Mouse (Mus musculus) 3T3-L1 (cell line): ENCODE measurements at regions not wholly inside any gene's neighbourhood (a gene's known extent, or its start where the extent isn't known, plus 50 kb on each side); places are given as distances from the start of the nearest gene placed in this dataset.
"Not testable (repeated sequence)": the region's sequence is repeated elsewhere in the genome, so short reads cannot be mapped to it uniquely, and the experiment has no call there.

Source experiments
- DNase-seq: peaks from one replicate; pipeline ENCODE4 v3.0.0-alpha.2; 2015; ENCODE audit warnings: low read depth, low spot score

DNA sequence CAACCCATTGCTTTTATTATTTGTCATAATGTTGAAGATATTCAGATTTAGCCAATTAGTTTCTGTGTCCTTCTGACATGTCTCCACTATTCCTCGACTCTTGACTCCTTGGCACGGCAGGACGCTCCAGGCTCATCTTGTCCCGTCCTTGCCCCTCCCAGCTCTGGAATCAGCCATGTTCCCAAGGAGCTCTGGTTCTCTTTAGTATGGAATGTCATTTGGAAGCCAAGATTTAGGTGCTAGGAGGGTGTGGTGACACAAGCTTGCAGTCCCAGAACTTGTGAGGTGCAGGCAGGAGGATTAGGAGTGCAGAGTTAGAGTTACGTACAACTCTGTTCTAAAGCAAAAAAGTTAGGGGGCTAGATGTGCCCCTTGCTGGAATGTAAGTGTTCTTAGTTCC, 166.9 kb upstream of the Klf4 start:
- no peak for DNase-seq

DNA sequence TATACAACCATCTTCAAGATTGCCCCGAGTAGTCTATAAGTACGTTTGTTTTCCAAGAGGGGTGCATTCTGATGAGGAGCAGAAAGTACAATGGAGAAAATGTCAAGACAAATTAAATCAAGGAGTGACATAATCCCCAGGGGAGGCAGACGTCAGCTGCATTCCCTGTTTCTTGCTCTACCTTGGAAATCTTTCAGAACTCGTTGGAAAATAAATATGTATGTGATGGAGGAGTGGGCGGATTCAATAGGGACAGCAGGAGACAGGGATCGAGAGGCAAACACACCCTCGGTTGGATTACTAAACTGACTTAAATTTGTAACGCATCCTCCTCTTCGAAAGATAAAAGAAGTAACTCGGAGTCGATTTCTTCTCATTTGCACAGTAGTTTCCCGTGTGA, 164.8 kb upstream of the Klf4 start:
- no peak for DNase-seq

DNA sequence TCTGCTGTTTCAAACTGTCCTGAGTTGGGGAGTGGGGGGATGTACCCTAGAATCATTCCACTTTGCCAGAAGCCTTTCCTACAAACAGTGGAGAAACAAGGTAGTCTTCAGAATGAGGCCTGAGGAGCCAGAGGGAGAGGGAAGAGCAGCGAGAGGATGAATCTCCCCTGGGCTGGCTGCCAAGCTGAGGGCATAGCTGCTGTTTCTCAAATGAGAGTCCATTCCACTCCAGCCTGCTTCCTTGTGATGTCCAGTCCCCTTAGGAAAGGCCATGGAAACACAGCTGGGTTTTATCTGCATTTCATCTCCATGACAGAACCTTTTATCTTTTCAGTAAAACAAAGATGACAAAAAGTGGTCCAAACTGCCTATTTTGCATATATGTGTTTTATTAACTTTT, 164.2 kb upstream of the Klf4 start:
- peak; percentile 64 for DNase-seq

DNA sequence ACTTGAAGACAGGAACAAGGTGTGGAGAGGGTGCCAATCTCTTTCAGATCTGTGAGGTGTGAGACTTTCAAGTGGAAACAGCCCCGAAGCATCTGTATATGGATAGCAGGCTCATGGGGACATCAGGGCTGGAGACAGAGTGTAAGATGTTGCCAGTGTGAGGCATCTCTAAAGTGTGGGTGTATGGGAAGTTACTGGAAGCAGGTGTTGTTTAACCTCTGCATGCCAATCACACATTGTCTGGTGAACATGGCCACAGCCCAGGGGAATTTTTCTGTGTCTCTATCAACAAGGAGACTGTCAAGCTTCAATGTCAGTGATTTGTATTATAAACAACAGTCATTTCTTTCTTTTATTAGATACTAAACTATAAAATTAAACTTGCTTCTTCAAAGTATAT, 163.0 kb upstream of the Klf4 start:
- DNase-seq, result no peak

DNA sequence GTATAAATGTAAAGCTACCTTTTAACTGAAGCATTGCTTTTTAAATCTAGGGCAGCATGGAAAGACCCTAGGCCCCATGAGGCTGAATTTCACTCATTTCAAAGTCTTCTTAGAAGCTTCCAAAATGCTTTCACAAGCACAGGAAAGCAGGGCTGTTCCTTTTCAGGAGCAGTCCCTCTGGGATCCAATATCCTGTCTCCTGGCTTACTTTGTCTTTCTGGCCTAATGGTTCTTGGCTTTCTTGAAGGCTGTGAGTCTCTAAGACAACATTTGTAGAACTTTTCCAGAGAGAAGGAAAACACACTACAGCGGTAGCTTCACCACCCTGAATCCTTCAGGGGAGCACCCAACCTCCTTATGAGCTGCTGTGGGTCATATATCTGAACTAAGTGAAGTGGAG, 157.2 kb upstream of the Klf4 start:
- no peak for DNase-seq

DNA sequence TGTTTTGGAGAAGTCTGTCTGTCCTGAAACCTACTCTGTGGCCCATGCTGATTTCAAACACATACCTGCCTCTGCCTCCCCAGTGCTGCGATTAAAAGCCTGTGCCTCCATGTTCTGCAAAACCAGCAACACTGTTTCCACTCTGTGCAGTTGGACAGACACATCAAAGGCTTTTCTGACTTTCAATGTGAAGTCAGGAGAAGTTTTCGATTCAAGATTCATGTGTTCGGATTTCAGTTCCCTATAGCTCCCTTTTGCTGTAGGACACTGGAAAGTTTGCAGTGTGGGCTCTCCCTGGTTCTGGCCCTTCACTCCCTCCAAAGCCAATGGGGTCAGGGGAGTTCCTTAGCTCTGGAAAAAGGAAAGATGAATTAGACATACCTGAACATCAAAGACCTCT, 154.5 kb upstream of the Klf4 start:
- DNase-seq, result no peak

DNA sequence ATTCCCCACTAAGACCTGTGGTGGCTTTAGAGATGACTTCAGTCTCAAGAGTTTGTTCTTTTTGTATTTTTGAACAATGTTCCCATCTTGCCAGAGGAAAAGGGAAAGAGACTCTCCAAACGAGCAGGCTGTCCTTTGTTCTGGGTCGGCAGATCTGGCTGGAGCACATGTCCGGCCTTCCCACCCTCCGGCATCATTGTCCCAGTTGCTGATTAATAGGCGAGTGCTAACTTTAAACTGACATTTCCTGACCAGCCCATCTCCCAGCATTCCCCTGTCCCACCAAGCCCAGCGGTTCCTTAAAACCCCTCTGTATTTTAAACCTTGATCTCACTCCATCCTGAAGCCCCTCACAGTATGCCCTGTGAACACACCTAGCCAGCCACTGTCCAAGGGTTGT, 140.0 kb upstream of the Klf4 start:
- DNase-seq, result no peak

DNA sequence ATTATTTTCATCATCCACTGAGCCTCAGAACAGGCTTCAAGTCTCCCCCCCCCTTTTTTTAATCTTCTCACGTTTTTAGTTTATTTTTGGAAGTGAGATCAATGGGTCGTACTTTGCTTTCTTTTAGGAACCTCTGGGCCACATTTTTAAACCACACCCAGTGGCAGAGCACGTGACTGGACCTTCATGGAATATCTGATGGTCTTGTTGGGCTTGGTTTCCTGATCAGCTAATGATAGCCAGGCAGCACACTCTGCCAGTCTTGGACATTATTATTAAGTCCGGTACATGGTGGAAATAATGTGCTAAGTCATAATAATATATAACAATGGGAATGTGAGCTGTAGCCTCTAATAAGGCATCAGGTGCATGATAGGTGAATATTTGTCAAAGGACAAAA, 138.0 kb upstream of the Klf4 start:
- DNase-seq, result no peak

DNA sequence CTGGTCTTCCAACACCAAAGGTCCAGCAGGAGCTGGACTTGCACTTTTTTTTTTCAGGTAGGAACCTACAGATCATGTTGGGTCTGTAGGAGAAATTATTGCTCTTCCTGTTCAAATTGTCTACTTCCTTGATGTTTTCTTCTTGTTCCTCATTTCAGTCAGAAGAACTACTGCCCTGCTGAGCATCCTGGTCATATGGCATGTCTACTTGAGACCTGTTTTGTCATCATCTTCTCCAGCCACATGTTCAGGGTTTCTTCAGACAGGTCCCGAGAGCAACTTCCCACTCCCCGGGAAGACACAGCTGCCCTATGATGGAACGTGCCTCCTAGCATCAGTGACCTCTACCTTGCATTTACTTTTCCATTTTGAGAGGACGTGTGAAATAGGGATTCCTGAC, 132.6 kb upstream of the Klf4 start:
- DNase-seq, result no peak

DNA sequence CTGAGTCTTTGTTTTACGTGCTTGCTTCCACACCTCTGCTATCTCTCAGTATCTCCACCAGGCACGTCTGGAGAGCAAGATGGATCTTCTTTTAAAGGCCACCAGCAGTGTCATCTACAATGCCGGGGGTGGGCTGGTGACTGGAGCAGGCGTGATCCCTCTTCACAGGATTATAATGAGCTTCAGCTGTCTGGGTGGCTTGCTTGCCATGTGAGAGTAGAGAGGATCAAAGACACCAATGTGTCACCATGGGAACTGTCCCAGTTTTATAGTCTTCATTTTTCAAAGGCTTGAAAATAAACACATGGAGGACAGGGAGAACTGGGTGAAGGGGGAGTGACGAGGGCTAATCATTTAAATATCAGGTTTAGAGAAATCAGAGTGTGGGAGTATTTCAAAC, 131.6 kb upstream of the Klf4 start:
- DNase-seq, result no peak

DNA sequence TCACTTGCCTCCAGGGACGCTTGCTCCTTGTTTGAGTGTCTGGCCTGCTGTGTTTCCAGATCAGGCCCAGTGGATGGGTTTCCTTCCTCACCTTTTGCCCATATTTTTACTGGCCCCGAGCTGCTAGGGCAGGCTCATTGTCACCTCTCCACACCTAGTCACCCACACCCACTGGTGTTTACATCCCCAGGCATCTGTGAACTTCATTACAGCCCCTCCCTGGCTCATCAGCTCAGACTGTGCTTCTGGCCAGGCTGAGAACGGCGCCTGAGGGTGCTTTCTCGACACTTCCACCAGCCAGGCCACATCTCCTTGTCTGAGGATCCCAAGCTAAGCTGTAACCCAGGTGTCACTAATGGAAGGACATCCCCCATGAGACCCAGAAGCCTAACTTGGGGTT, 129.8 kb upstream of the Klf4 start:
- no peak for DNase-seq

DNA sequence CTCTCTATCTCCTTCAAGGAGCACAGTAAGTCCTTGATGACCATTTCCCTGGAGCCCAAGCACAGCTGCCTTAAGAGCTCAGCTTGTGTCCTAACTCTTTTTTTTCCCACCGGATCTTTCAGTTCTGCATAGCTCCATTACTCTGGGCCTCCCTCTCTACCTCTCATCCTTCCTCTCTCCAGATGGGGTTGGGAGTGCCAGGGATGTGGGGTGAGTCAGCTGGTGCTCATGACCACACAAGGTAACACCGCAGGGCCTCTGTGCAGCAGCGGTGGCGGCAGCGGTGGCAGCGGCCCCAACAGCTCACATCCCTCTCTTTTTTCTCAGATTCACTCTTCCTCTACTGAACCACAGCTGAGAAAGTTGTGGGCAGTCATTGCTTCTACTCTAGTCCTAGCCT, 126.6 kb upstream of the Klf4 start:
- DNase-seq, result peak; percentile 60

DNA sequence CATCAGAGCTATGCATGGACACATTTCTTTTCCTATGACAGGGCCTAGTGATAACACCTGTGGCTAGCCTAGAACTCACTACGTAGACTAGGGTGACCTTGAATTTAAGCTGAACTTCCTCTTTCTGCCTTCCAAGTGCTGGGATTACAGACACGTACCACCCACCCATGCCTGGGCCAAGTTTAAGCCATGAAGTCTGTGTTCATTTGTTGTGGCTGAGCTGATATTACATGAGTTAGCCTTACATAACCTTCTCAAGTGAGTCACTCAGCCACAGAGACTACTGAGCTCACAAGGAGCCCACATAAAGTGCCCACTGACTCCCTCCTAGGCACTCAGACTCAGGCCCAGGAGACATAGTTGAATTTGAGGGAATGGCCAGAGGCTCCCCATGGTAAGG, 123.1 kb upstream of the Klf4 start:
- DNase-seq, result peak; percentile 45

DNA sequence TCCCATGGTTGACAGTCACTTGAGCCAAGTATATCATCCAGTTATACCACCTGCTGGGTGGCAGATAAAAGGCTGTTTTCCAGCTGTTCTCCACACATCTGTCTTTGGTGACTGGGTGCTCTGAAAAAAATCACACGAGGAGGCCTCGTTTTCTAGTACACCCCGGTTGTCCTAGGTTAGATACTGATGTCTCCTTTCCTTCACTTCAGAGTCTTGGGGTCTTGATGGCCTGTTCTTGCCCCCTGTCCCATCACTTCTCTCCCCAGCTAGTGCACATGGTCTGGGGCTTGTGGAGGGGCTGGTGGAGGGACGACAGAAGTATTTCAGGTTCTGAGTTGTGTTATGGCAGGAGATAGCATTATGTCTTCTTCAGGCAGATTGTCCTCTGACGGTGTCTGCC, 120.4 kb upstream of the Klf4 start:
- DNase-seq, result no peak

DNA sequence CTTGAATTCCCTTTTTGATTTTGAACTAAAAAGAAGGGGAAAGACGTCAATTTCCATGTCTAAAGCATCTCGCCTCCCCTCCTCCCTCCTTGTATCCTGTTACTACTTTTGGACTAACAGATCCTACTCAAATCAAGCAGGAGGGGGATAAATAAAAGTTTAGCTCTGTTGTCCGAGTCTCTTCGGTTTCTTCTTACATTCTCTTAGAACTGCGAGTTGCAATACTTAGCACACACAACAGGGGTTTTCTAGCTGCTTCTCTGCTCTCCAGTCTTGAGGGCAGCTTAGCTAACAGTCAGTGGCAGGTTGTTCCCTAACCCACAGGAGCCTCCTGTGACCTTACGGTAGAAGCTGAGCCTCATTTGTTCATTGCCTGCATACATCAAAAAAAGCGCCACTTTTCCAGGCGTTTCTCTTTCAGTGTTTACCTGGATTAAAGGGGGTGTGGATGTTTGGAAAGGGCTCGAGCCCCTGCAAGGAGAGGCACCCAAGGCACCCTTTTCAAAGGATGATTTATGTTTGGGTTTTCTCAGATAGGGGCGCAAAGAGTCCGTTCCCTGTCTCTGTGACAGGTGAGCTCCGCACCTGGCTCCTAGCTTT, 119.6 kb upstream of the Klf4 start:
- peak; percentile 72 for DNase-seq

DNA sequence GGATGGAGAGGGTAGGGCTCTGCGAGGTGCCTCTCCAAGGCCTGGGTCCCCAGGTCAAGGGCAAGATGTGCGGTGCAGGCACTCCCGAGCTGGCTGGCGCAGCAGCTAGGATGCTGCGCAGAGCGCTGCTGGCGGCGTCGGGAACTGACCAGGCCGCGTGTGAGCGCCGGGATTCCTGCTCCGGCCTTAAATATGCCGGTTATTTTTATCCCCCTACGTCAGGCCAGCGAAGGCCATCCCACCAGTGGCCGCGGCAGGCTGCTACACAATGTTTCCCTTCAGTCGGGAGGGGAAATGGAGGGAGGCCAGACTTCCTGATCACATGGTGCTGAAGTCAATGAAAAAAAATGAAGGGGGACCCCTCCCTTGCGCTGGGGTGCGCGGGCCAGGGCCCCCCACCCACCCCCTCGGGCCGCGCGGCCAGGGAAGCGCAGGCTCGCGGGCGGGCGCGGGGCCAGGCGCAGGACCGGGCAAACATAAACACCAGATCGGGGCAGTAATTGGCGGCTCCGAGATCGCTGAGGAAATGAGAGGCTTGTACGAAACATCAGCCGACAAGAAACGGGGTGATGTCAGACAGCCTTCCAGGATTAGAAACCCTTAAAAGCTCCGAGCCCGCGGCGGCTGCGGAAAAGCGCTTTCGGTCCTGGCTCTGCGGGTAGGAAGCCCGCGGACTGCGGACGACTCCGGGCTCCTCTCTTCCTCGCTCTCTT, 118.9 kb upstream of the Klf4 start:
- peak; percentile 89 for DNase-seq

DNA sequence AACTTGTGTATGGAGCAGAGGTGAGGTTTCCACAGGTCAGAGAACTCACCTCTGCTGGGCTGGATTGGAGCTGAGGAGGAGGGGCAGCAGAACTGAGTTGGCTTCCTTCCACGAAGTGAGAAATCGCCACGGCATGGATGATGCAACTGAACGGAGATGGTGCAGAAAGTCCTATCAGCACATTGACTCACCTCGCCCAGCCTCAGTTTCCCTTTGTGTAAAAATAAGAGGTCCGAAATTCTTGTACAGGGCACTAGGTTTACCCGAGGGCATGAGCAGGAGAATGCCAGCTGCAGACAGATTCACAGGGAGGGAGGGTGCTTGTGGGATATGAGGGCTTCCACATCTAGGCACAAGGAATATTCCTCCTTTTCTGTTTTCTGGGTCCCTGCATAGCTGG, 117.9 kb upstream of the Klf4 start:
- no peak for DNase-seq

DNA sequence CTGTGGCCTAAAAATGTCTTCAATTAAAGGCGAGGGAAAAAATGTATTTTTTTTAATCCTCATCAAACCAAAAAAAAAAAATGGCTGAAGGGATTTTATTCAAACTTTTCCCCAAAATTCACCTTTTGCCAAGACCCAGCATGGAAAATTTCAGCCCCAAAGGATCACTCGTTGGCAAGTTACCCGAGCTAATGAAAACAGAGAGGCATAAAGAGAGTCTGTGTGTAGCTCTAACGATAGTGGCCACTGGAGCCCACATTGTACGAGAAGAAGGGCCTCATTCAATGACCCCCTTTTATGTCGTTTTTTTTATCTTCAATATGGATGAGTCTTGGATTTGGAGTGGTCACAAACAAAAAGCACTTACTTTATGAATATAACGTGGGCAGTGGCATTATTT, 116.1 kb upstream of the Klf4 start:
- DNase-seq, result no peak

DNA sequence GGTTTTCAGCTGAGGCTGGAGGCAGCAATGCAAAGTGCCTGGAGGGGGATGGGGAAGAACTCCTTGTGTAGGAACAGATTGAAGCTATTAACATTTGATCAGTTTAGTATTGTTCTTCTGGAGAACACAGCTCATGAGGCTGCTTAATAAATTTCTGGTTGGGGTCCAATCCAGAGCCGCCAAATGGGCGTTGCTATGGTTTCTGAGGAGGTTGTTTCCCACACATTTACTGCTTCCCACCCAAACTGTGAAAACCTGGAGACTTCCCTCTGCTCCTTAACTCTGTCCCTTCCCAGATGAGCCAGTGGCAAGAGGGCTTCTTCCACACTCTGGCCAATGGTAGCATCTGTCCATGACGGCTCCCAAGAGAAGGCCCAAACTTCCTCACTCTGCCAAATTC, 113.2 kb upstream of the Klf4 start:
- no peak for DNase-seq

DNA sequence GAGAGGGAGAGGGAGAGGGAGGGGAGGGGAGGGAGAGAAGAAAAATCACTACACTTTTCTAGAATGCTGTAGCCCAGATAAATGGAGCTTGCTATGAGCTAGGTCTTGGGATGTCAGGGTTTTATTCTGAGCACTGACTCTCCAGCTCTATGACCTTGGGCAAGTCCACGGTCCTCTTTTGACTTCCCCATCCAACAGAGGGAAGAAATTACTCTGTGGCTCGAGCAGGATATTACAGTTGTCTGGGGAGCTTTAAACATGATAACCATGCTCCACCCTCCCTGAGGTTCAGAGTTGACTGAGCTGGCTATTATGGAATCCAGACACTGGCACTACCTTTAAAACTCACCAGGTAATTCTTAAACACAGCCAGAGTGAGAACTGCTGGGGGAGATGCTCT, 112.6 kb upstream of the Klf4 start:
- DNase-seq, result no peak

DNA sequence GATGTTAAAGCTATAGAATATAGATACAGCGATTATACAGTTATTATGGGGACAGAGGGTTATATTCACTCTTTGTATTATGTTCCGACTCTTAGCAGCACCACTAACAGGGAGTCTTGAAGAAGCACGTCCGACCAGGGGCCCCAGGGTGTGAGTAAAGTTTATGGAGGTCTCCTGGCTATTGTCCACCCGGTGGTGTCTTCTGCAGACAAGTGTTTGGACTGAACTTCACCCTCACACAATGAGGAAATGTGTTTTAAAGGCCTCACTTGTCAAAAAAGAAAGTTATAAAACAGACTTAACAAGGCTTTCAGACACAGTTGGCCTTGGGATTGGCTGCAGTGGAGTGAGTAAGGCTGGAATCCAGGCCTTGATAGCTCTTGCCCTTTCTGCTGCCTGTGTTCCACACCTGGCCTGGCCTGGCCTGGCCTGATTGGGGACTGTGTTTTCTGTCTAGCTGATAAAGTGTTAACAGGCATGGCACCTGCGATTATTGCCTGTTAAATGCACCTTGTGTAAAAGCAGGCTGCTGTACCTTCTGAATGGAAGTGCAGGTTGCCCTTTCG, 102.8 kb upstream of the Klf4 start:
- DNase-seq, result no peak

DNA sequence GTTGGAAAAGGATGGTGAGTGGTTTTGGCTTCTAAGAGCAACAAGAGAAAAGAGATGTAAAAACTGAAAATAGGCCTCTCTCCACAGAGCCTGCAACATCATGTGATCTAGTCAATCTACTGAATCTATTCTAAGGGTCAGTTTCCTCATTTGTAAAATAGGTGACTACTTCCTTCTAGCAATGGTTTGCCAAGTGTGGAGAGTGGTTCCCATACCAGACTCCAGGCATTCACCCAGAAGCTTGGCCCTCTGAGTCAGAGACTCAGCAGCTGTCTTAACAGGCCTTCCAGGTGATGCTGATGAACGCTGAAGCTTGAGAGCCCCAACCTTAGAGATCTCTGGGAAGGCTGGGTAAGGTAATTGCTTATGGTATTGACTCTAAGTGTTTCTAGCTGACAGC, 98.9 kb upstream of the Klf4 start:
- DNase-seq, result peak; percentile 58

DNA sequence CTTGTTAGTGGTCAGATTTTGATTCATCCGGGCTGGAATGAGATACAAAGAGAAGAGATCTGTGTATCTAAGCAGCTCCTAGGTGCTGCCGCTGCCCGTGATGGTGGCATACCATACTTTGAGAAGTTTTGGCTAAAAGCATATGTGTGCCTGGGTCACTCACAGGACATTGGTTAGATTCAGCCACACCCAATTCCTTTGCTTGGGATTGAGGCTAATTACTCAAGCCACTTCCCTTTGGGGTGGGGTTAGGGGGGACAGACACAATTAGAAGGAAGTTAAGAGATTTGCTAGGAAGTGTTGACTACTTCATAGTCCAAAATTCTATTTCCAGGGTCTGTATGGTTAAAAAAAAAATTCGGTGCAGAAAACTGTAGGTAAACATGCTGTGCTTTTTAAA, 97.9 kb upstream of the Klf4 start:
- not testable (repeated sequence) for DNase-seq

DNA sequence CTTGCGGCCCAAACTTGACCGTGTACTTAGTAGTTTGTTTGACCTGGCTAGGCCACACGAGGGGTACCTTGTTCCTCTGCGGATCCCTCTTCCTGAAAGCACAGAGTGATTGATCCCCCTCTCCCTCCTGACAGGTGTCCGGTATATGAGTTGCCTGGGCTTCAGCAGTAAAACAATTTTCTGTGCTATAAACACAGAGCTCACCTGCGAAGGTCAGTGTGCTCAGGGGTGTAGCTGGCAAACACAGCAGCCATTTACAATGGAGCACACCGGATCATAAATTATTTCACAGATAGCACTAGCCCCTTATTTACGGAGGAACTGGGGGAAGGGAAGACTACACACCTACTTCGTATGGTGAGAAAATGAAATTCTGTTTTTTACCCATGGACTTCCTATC, 92.5 kb upstream of the Klf4 start:
- DNase-seq, result no peak
